Mouse (Mus musculus) liver, embryonic 14.5 days (tissue): ENCODE data around the gene Nipa1.

ENCODE experiments used
- CTCF ChIP-seq: IDR thresholded peaks from 2 replicates; pipeline ENCODE4 v1.5.1; 2016; ENCODE audit warnings: antibody characterized with exemption, low read depth, control low read depth
- EP300 ChIP-seq: IDR thresholded peaks from 2 replicates; pipeline ENCODE4 v1.6.1; 2016; ENCODE audit warnings: antibody characterized with exemption, low read depth

GRCm38 (mm10) chr7:55982010-55982700, 37.6 kb downstream of the Nipa1 start:
- peak; percentile 31; the same call in 1 of the 2 replicates for TF ChIP-seq EP300
- no peak for TF ChIP-seq CTCF
